Mouse (Mus musculus) forebrain, embryonic 10.5 days (tissue): ENCODE data around the gene Otop2. TPM values are rescaled to one million over a fixed set of nuclear protein-coding genes. Genes with fewer than 3 reads are reported as not detected.

ENCODE experiments used
- DNase-seq: peaks from one replicate; pipeline ENCODE4 v3.0.0-alpha.2; 2017; ENCODE audit warnings: low spot score; ENCODE audit errors: extremely low spot score
- H3K27ac ChIP-seq: fragments of 300-500 bp; sonication (generic); 2 replicates; pipeline ENCODE4 v1.5.1; 2016; ENCODE audit warnings: mild to moderate bottlenecking
- H3K27me3 ChIP-seq: fragments of 300-500 bp; sonication (generic); 2 replicates; pipeline ENCODE4 v1.6.1; 2016; ENCODE audit warnings: mild to moderate bottlenecking; ENCODE audit not compliant: poor library complexity, severe bottlenecking
- H3K36me3 ChIP-seq: fragments of 300-500 bp; sonication (generic); replicated peaks from 2 replicates; pipeline ENCODE4 v1.6.1; 2016; ENCODE audit warnings: mild to moderate bottlenecking, moderate library complexity
- H3K4me1 ChIP-seq: fragments of 300-500 bp; sonication (generic); 2 replicates; pipeline ENCODE4 v1.6.1; 2016
- H3K4me3 ChIP-seq: fragments of 300-500 bp; sonication (generic); 2 replicates; pipeline ENCODE4 v1.5.1; 2016; ENCODE audit warnings: mild to moderate bottlenecking, moderate library complexity
- H3K9me3 ChIP-seq: fragments of 300-500 bp; sonication (generic); 2 replicates; pipeline ENCODE4 v1.6.1; 2016; ENCODE audit warnings: mild to moderate bottlenecking, moderate library complexity
- WGBS: fragments of 180-500 bp; shearing (Covaris S2); methylation state at CpG from one replicate; pipeline ENCODE4 v1.1.7; 2016; 5-methylcytosine and 5-hydroxymethylcytosine counted together
- polyA plus RNA-seq: library from polyadenylated mRNA; unstranded; fragments of >200 nt; fragmentation: Nextera tagmentation; extraction: Ambion mirVana; gene quantifications from 2 replicates; pipeline ENCODE4 v1.2.1, GENCODE M21; 2016

The Otop2 gene
- polyA plus RNA-seq, 1 experiment from 2014 or later = 0.12 TPM

DNA sequence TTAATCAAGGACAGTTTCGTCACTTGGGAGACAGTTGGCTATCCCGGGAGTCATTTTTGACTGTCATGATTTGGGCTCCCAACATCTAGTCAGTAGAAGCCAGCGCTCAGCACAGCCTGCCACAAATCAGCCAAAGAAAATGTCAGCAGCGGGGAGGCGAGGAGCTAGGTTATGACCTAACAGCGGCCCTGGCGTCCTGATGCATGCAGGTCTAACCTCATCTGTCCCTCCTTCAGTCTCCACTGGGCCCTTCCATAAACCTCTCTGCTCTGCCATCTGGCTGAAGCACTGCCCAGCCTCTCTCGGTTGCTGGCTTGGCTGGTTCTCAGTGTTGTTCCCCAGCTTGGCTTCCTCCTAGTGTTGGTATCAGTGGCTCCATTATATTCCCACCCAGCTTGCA lies 24.7 kb upstream of the Otop2 start:
- no peak for DNase-seq
- Histone ChIP-seq H3K27ac (no peak overlapping the region), H3K4me1 (peaks cover 11% of the 10 kb centered on the region), H3K4me3 (no peak overlapping the region), H3K9me3 (no peaks in the 10 kb centered on the region), H3K36me3 (no peaks in the 10 kb centered on the region), H3K27me3 (no peaks in the 10 kb centered on the region)
- 78% methylated on average over 8 of the region's 8 CpGs for WGBS

DNA sequence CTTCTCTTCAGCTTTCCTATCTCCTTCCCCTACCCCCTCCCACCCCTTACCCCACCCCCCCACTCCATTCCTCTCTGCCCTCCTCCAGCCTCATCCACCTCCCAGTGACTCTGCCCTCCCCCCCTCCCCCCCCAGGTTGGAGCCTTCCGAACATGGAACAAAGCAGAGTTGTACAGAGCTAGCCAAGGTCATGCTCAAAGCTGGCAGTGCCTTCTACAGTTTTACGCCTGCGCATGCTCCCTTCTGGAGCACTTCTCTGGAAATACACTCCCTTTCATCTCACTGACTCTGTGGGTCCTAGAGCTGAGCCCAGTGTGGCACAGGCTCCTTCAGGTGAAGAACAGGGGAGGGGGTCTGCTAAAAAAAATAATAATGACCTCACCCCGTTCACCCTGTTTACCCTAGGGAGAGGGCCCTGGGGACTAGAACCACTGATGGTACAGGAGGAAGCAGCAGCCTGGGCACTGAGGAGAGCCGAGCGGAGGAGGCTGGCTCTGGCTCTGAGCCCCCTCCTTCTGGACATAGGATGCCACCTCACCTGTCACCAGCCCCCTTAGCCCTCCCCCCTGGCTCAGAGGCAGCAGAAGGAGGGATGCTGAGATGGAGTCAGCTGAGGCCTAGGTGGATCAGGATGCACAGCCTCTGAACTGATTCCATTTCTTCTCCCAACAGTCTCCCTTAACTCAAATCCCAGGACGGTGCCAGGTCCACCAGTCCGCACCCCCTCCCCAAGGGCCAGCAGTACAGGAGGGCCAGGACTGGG lies 24.1 kb upstream of the Otop2 start:
- DNase-seq = no peak
- Histone ChIP-seq H3K27ac (no peak overlapping the region), H3K36me3 (no peaks in the 10 kb centered on the region), H3K4me3 (no peak overlapping the region), H3K9me3 (no peaks in the 10 kb centered on the region), H3K4me1 (peaks cover 8% of the 10 kb centered on the region), H3K27me3 (no peaks in the 10 kb centered on the region)
- WGBS = 89% methylated on average over 8 of the region's 8 CpGs

DNA sequence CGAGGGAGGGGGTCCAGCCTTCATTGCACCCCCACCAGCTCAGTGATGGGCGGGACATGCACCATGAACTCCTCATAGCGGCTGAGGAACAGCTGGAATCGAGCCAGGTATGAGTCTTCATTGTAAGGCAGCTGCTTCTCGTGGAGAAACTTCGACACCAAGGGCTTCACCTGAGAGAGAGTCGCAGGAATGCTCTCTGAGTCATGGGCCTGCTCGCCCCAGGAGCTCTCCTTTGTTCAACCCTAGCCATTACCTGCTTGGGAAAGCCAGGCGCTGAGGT lies 23.5 kb upstream of the Otop2 start:
- no peaks in the 10 kb centered on the region for H3K9me3 ChIP-seq
- WGBS = 81% methylated on average over 9 of the region's 9 CpGs
- no peaks in the 10 kb centered on the region for H3K36me3 ChIP-seq
- no peak overlapping the region for H3K27ac ChIP-seq
- no peak overlapping the region for H3K4me3 ChIP-seq
- H3K27me3 ChIP-seq = no peaks in the 10 kb centered on the region
- DNase-seq = no peak
- H3K4me1 ChIP-seq = peaks cover 3% of the 10 kb centered on the region; the same call in 1 of the 2 replicates

DNA sequence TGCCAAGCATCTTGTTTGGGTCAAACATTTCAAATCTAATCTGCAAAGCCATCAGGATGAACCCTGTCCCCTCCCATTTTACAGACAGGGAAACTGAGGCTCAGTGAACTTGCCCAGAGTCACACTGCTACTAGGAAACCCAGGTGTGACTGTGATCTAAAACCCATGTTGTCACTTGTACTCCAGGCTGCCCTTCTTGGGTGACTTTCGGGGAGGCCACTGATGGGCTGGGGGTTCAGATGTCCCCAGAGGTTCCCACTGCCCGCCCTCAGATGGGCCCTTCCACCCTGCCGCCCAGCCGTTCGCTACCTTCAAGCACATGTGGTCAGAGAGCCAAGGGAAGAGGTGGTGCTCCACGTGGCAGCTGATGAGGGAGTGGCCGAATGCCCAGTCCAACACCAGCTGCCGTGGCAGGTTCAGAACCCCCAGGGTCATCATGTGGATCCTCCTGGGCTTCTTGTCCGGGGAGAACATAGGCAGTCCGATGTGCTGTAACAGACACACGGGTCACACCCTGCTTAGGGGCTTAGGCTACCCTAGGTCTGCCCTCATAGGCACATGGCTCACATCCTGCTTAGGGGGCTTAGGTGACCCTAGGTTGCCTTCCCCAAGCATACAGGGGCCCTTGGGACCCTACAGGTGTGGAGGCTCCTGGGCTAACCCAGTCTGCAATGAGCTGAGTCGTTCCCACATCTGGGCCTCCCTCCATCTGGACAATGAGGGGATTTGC lies 22.9 kb upstream of the Otop2 start:
- no peaks in the 10 kb centered on the region for H3K9me3 ChIP-seq
- H3K4me1 ChIP-seq = peaks cover 3% of the 10 kb centered on the region; the same call in 1 of the 2 replicates
- no peak overlapping the region for H3K27ac ChIP-seq
- no peaks in the 10 kb centered on the region for H3K36me3 ChIP-seq
- DNase-seq = no peak
- no peaks in the 10 kb centered on the region for H3K27me3 ChIP-seq
- WGBS = 88% methylated on average over 12 of the region's 12 CpGs
- H3K4me3 ChIP-seq = no peak overlapping the region

DNA sequence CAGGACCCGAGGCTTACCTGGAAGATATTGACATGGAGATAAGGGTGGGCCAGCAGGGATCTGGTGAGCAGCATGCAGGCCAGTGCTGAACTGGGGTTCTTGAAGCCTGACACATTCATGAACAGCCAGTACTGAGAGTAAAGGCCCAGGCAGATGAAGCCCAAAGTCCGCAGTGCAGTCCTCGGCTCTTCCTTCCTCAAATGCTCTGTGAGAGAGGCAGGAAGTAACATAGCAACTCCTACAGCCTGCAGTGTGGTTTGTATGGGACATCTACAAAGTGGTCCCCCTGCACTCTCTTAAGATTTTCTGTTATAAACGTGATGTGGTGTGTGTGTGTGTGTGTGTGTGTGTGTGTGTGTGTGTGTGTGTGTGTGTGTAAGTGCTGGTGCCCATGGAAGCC lies 21.7 kb upstream of the Otop2 start:
- Histone ChIP-seq H3K9me3 (no peaks in the 10 kb centered on the region), H3K27ac (no peak overlapping the region), H3K4me1 (peaks cover 3% of the 10 kb centered on the region; the same call in 1 of the 2 replicates), H3K36me3 (no peaks in the 10 kb centered on the region), H3K27me3 (no peaks in the 10 kb centered on the region), H3K4me3 (no peak overlapping the region)
- WGBS = 79% methylated on average over 4 of the region's 4 CpGs
- no peak for DNase-seq

DNA sequence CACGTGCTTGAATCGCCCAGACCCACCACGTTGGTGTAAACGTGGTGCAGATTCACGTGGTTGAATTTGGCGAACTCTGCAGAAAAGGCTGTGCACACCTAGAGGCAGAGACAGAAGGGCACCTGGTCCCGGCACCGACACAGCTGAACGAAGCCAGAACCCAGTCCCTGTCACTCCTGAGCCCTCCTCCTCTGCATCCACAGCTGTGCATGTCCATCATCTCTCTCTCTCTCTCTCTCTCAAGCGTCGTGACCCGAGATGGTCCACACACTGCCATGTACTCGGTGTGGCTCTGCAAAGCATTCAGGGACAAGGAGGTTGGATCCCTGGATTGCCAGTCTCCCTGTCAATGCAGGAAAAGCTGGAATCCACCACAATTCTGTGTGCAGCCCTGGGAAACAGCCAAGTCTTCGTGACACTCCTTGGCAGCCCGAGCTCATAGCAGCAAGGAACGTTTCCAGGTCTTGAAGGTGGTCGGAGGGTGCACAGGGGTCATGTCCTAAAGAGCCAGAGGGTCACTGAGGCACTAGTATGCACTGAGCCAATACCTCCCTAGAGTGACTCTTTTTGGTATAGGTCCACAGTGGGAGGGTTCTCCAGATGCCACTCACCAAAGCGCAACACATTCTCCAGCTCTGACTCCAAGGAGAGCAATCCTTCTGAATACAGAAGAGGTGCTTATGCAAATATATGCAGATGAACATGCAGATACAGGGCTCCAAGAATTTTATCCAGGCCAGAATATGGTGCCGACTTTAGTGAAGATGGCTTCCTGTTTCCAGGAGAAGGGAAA lies 20.6 kb upstream of the Otop2 start:
- peaks cover 3% of the 10 kb centered on the region; the same call in 1 of the 2 replicates for H3K4me1 ChIP-seq
- no peak overlapping the region for H3K4me3 ChIP-seq
- WGBS = 83% methylated on average over 19 of the region's 19 CpGs
- H3K36me3 ChIP-seq = no peaks in the 10 kb centered on the region
- DNase-seq = no peak
- H3K9me3 ChIP-seq = no peaks in the 10 kb centered on the region
- no peak overlapping the region for H3K27ac ChIP-seq
- H3K27me3 ChIP-seq = no peaks in the 10 kb centered on the region

DNA sequence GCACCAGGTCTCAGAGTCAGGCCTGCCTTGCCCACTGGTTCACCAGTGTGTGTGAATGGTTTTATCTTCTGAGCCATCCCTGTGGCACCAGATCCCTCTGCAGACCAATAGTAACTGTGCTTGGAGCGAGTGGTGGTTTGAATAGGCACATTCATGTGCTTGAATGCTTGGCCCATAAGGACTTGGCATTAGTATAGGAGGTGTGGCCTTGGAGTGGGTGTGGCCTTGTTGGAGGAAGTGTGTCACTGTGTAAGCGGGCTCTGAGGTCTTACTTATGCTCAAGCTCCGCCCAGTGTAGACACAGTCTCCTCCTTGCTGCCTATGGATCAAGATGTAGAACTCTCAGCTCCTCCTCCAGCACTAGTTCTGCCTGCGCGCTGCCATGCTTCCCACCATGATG lies 19.6 kb upstream of the Otop2 start:
- Histone ChIP-seq H3K4me3 (no peak overlapping the region), H3K4me1 (peaks cover 3% of the 10 kb centered on the region), H3K27me3 (no peaks in the 10 kb centered on the region), H3K9me3 (no peaks in the 10 kb centered on the region), H3K36me3 (no peaks in the 10 kb centered on the region), H3K27ac (no peak overlapping the region)
- 89% methylated on average over 5 of the region's 5 CpGs for WGBS
- no peak for DNase-seq

DNA sequence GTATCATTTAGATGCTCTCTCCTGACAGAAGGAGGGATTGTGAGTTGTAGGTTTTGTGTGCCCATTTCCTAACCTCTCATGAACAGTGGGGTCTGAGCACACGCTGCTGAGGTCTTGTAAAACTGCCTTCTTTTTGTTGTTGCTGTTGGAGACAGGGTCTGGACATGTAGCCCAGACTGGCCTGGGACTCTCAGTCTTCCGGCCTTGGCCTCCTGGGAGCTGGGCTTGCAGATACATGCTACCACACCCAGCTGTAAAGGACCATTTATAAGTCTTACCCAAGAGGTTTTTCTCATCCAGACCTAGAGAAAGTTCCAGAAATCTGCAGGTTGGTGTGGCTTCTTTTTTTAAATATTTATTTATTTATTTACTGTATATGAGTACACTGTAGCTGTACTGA lies 18.7 kb upstream of the Otop2 start:
- Histone ChIP-seq H3K4me3 (no peak overlapping the region), H3K4me1 (peaks cover 5% of the 10 kb centered on the region), H3K36me3 (no peaks in the 10 kb centered on the region), H3K27me3 (no peaks in the 10 kb centered on the region), H3K9me3 (no peaks in the 10 kb centered on the region), H3K27ac (no peak overlapping the region)
- 92% methylated on average over 2 of the region's 2 CpGs for WGBS
- no peak for DNase-seq

DNA sequence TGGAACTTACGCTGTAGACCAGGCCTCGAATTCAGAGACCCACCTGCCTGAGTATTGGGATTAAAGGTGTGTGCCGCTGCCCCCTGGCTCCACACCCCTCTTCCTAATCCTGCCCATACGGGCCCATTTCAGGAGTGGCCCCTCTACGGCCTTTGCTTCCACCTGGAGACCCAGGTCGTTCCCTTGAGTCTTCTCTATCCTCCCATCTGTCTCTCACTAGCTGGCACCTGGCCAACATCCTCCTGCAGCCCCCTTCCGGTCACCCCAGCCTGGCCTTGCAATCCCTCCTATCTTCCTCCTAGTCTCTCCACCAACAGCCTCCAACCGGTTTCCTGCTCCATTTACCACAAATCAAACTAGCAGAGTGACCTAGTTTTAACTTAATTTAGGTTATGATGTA lies 17.1 kb upstream of the Otop2 start:
- WGBS = 84% methylated on average over 8 of the region's 8 CpGs
- H3K27ac ChIP-seq = no peak overlapping the region
- H3K27me3 ChIP-seq = no peaks in the 10 kb centered on the region
- no peaks in the 10 kb centered on the region for H3K36me3 ChIP-seq
- no peaks in the 10 kb centered on the region for H3K9me3 ChIP-seq
- no peak overlapping the region for H3K4me3 ChIP-seq
- peaks cover 6% of the 10 kb centered on the region for H3K4me1 ChIP-seq
- no peak for DNase-seq

DNA sequence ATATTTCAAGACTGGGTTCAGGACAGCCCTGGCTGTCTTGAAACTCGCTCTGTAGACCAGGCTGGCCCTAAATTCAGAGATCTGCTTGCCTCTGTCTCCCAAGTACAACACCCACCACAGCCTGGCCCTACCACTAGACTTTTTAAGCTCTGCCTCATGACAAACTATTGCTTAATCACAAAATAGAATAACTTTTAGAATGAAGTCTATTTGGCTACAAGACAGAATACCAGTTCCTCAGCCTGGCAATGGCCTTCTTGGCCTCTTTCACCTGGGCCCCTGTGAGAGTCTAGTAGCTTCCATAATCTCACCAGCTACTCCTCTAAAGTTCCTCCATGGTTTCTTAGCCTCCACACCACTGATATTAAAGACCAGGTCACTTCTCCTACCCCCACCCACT lies 16.6 kb upstream of the Otop2 start:
- H3K27me3 ChIP-seq = no peaks in the 10 kb centered on the region
- peaks cover 6% of the 10 kb centered on the region for H3K4me1 ChIP-seq
- no peaks in the 10 kb centered on the region for H3K9me3 ChIP-seq
- DNase-seq = no peak
- H3K36me3 ChIP-seq = no peaks in the 10 kb centered on the region
- H3K27ac ChIP-seq = no peak overlapping the region
- 86% methylated on average over 1 of the region's 1 CpGs for WGBS
- no peak overlapping the region for H3K4me3 ChIP-seq

DNA sequence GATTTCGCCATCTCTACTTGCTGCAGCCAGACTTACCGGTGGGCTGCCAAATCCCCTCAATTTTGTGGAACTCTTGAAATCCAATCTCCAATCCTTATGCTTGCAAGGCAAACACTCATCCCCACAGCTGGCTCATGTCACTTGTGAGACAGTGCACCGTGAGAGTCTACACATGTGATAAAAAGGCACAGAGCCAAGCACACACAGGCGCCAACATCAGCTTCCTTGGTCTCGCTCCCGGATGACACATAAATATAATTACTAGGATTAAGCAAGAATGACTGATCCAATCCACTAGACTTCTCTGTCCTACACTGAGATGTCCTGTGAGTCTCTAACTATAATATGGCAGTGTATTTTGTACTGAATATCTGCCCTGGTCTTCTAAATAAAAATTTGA lies 16.0 kb upstream of the Otop2 start:
- no peaks in the 10 kb centered on the region for H3K9me3 ChIP-seq
- H3K27ac ChIP-seq = no peak overlapping the region
- no peaks in the 10 kb centered on the region for H3K36me3 ChIP-seq
- H3K4me1 ChIP-seq = peaks cover 6% of the 10 kb centered on the region
- peaks cover 4% of the 10 kb centered on the region for H3K27me3 ChIP-seq
- 97% methylated on average over 6 of the region's 6 CpGs for WGBS
- no peak overlapping the region for H3K4me3 ChIP-seq
- no peak for DNase-seq

DNA sequence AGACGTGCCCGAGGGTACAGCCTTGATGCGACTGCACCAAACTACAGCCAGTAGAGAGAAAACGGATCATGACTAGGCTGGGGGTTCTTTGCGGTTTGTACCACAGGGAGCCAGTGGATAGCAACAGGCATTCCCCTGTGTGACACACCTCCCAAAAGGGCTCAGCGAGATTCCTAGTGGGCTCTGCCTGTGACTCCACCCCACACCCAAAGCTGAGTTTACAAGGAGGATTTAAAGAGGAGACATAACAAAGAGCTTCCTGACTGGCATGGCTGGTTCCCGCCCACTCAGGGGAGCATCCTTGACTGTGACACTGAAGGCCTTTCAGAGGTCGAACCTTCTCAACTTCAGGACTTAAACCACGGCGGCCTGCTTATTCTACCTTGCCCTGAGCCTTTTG lies 15.5 kb upstream of the Otop2 start:
- Histone ChIP-seq H3K27me3 (peaks cover 10% of the 10 kb centered on the region), H3K9me3 (no peaks in the 10 kb centered on the region)
- WGBS = 81% methylated on average over 10 of the region's 10 CpGs

More for the DNA sequence above, 15.5 kb upstream of the Otop2 start:
- no peak overlapping the region for H3K4me3 ChIP-seq
- H3K4me1 ChIP-seq = peaks cover 6% of the 10 kb centered on the region
- no peak overlapping the region for H3K27ac ChIP-seq
- no peak for DNase-seq
- no peaks in the 10 kb centered on the region for H3K36me3 ChIP-seq
